Mouse (Mus musculus) megakaryocyte, embryonic 14.5 days (primary cell): ENCODE data around the gene Haao.

ENCODE experiments used
- FLI1 ChIP-seq: IDR thresholded peaks from 2 replicates; pipeline ENCODE4 v1.6.1; 2012; ENCODE audit warnings: low read length, inconsistent platforms, mixed read lengths
- GATA1 ChIP-seq: IDR thresholded peaks from 3 replicates; pipeline ENCODE4 v1.6.1; 2012; ENCODE audit warnings: mixed read lengths, low read length, inconsistent platforms, borderline replicate concordance

DNA sequence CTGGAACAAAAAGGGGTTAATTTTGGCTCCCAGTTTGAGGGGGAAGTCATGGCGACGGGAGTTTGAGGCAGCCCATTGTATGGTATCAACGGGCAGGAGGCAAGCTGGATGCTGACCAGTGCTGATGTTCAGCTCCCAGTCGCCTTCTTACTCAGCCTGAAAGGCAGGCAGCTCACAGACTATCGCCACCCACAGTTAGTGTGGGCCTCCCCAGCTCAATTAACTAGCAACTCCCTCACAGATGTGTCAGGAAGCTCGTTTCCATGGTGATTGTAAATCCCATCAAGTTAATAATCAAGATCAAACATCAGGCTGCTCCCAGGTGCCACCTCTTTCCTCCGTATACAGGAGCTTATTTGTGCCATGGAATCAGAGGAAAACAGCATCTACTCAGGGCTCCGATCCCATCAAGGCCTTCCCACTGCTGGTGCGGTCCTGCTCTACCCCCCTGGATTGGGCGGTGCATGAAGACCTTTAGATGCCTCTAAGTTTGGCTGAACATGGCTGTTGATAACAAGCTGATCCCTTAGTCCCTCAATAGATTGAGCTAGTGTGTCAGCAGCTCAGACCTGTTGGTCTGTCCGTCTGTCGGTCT, 1.4 kb upstream of the Haao start:
- TF ChIP-seq GATA1 (no peak), FLI1 (no peak)
